11 mouse cellular contexts compared by ENCODE assay signal in genomic region chr11:94597319-94597718, GRCm38 (mm10). TPM values are rescaled to one million over a fixed set of nuclear protein-coding genes. Genes with fewer than 3 reads are reported as not detected.
A peak's percentile ranks its signal among the peaks of the same experiment; 100 is the strongest.
DNase-seq lines count a peak whose midpoint lies in the region; ATAC-seq lines count a peak whose summit lies in the region.
"Had no signal": no experiment of that assay in that cellular context is flagged by ENCODE, and none has a peak within 500 bp of the region (broad histone marks: within the 10 kb centered on the region; RNA-seq: fewer than 3 reads in every experiment).

No protein-coding gene starts in this region.

- intact Hi-C loops in left cerebral cortex, postnatal 36 days (cut with DNase I): no loop called here

- no peaks in the 10 kb centered on the region for H3K36me3 ChIP-seq in heart, embryonic 12.5 days

- no peak for ATAC-seq in heart, embryonic 12.5 days (ENCODE audit: insufficient number of reproducible peaks, low FRiP score)
- no peak for ATAC-seq in granulocyte monocyte progenitor cell, adult 5-6 weeks (replicated peaks; ENCODE audit: poor library complexity, severe bottlenecking)

- H3K4me3 ChIP-seq in heart, embryonic 12.5 days: no peak overlapping the region

- H3K4me2 ChIP-seq in heart, embryonic 12.5 days: no peak overlapping the region
- H3K4me2 ChIP-seq: lung, embryonic 14.5 days had no signal

- no peaks in the 10 kb centered on the region for H3K9me3 ChIP-seq in heart, embryonic 12.5 days (replicated peaks)

- DNase-seq in heart, adult 11 months: peak; percentile 96
- peak; percentile 30 for DNase-seq in ovary, adult 18-20 months (ENCODE audit: low spot score)
- no peak for DNase-seq in ovary, postnatal 14 days (ENCODE audit: low spot score)
- peak; percentile 92 for DNase-seq in adrenal gland, postnatal 14 days
- peak; percentile 41 to 66 for DNase-seq in kidney, postnatal 4 days
- no peak for DNase-seq in left cerebral cortex, postnatal 36 days (ENCODE audit: low spot score in 2 of 2)
- DNase-seq: layer of hippocampus, postnatal 36 days; lung, embryonic 14.5 days had no signal

- no peak overlapping the region for H3K9ac ChIP-seq in heart, embryonic 12.5 days
- H3K9ac ChIP-seq: lung, embryonic 14.5 days had no signal

- 85% methylated on average over 4 of the region's 4 CpGs for WGBS in heart, embryonic 12.5 days

- H3K4me1 ChIP-seq in heart, embryonic 12.5 days (replicated peaks): no peaks in the 10 kb centered on the region; the same call in 1 of the 2 replicates

- H3K27me3 ChIP-seq in heart, embryonic 12.5 days (replicated peaks): no peaks in the 10 kb centered on the region
- H3K27me3 ChIP-seq: CH12.LX had no signal

- no peak overlapping the region for H3K27ac ChIP-seq in heart, embryonic 12.5 days (ENCODE audit: poor library complexity, severe bottlenecking)

RNA-seq across cellular contexts. Expression of gene Acsf2, which starts 4.4 kb away (rescaled TPM):
- 3.4 and 4.3 TPM in 2 replicates for polyA plus RNA-seq in heart, embryonic 12.5 days (2016; fragmentation: Nextera tagmentation; extraction: Ambion mirVana)
- 81.0 and 86.9 TPM in 2 replicates for total RNA-seq in adrenal gland, postnatal 14 days (2021)
- 12.9 and 18.9 TPM in 2 replicates for total RNA-seq in granulocyte monocyte progenitor cell, adult 5-6 weeks (2014; fragmentation: Nextera tagmentation)
- total RNA-seq in granulocyte monocyte progenitor cell, adult 5-6 weeks (2017): 2.1 and 2.5 TPM in 2 replicates
- 10 to 100 TPM; 14.8 to 16.7 TPM for total RNA-seq in left cerebral cortex, postnatal 36 days (2021)

RNA-seq across cellular contexts. Expression of gene Lrrc59, which starts 32.2 kb away (rescaled TPM):
- 178 and 180 TPM in 2 replicates for polyA plus RNA-seq in heart, embryonic 12.5 days (2016; fragmentation: Nextera tagmentation; extraction: Ambion mirVana)
- total RNA-seq in adrenal gland, postnatal 14 days (2021): 111 and 121 TPM in 2 replicates
- total RNA-seq in granulocyte monocyte progenitor cell, adult 5-6 weeks (2014; fragmentation: Nextera tagmentation): 142 and 150 TPM in 2 replicates
- total RNA-seq in granulocyte monocyte progenitor cell, adult 5-6 weeks (2017): 238 and 257 TPM in 2 replicates
- 10 to 100 TPM; 86.6 to 90.4 TPM for total RNA-seq in left cerebral cortex, postnatal 36 days (2021)

RNA-seq across cellular contexts. Expression of gene Chad, which starts 32.5 kb away (rescaled TPM):
- 0.36 TPM in 1 of 2 replicates, not detected in the other for polyA plus RNA-seq in heart, embryonic 12.5 days (2016; fragmentation: Nextera tagmentation; extraction: Ambion mirVana)
- 0.30 TPM in 1 of 2 replicates, not detected in the other for total RNA-seq in adrenal gland, postnatal 14 days (2021)
- total RNA-seq in granulocyte monocyte progenitor cell, adult 5-6 weeks (2014; fragmentation: Nextera tagmentation): not detected in 2 replicates
- total RNA-seq in granulocyte monocyte progenitor cell, adult 5-6 weeks (2017): not detected in 2 replicates
- total RNA-seq in left cerebral cortex, postnatal 36 days (2021): under 1 TPM in 1 of 2 experiments, not detected in 1; 0.20 TPM

RNA-seq across cellular contexts. Expression of gene Rsad1, which starts 48.3 kb away (rescaled TPM):
- 5.1 and 5.5 TPM in 2 replicates for polyA plus RNA-seq in heart, embryonic 12.5 days (2016; fragmentation: Nextera tagmentation; extraction: Ambion mirVana)
- 9.2 and 10.6 TPM in 2 replicates for total RNA-seq in adrenal gland, postnatal 14 days (2021)
- total RNA-seq in granulocyte monocyte progenitor cell, adult 5-6 weeks (2014; fragmentation: Nextera tagmentation): 6.2 and 8.7 TPM in 2 replicates
- total RNA-seq in granulocyte monocyte progenitor cell, adult 5-6 weeks (2017): 4.4 and 5.7 TPM in 2 replicates
- total RNA-seq in left cerebral cortex, postnatal 36 days (2021): 10 to 100 TPM; 15.2 to 15.9 TPM

RNA-seq across cellular contexts. Expression of gene Mrpl27, which starts 56.2 kb away (rescaled TPM):
- polyA plus RNA-seq in heart, embryonic 12.5 days (2016; fragmentation: Nextera tagmentation; extraction: Ambion mirVana): 123 and 128 TPM in 2 replicates
- total RNA-seq in adrenal gland, postnatal 14 days (2021): 83.5 and 84.1 TPM in 2 replicates
- 46.8 and 49.3 TPM in 2 replicates for total RNA-seq in granulocyte monocyte progenitor cell, adult 5-6 weeks (2014; fragmentation: Nextera tagmentation)
- total RNA-seq in granulocyte monocyte progenitor cell, adult 5-6 weeks (2017): 40.0 and 45.7 TPM in 2 replicates
- 10 to 100 TPM; 66.0 to 68.6 TPM for total RNA-seq in left cerebral cortex, postnatal 36 days (2021)

Comparison
In these comparisons a context has a peak if more than half of its experiments do, and no peak if none do; other contexts are left out.
1. DNase-seq: peak in heart, adult 11 months (single experiment), ovary, adult 18-20 months (single experiment), adrenal gland, postnatal 14 days (single experiment) and kidney, postnatal 4 days (2 of 2); none in ovary, postnatal 14 days (single experiment) and left cerebral cortex, postnatal 36 days (0 of 2).